Mouse (Mus musculus): ENCODE data around the gene Dpm2. TPM values are rescaled to one million over a fixed set of nuclear protein-coding genes. Genes with fewer than 3 reads are reported as not detected.

Dpm2 gene
- polyA plus RNA-seq, 1 experiment from 2014 or later: 105 TPM

DNA sequence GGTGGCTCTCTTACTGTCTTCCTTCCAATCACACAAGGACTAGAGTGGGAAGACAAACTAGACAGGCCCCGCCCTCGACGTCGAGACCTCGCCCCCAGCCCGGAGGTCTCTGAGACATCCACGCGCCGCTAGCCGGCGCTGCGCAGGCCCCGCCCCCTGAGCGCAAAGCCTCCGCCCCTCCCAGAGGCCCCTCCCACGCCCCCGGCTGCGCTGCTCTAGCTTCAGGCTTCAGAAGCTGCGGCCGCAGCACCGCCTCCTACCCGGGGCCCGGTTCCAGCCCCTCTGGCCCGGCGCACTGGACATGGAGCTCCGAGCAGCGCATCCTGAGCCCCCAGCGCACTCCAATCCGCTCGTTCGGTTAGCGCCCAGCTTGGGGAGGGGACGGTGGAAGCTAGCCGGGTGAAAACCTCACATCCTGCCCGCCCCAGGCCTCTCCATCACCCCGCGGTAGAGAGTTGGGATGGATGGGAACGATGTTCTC lies 16.3 kb downstream of the Dpm2 start, which contains the start of gene St6galnac4:
TSS of gene St6galnac4 (plus strand) at position 225 of the 481 bp plus-strand sequence.
- 0 out of 2 replicates have a peak, but pooled peaks cover 3% of the 10 kb centered on the region for H3K27me3 ChIP-seq (ENCODE audit: control insufficient read depth, insufficient read depth, low read length)
- no peaks in the 10 kb centered on the region for H3K9me3 ChIP-seq (ENCODE audit: control insufficient read depth, low read length)
- peak within 1 kb of the TSS; percentile 61 for H3K9ac ChIP-seq (ENCODE audit: low read depth, low read length)
- H3K36me3 ChIP-seq (ENCODE audit: control insufficient read depth, insufficient read depth, low read length): no peaks in the 10 kb centered on the region
- peak within 1 kb of the TSS; percentile 50 for H3K4me3 ChIP-seq (ENCODE audit: low read length)
- under 1% methylated on average over 38 of the region's 38 CpGs for WGBS
- H3K27ac ChIP-seq (ENCODE audit: low read depth, low read length): 0 out of 2 replicates have a peak within 1 kb of the TSS, but pooled peaks have one; percentile 12
- ATAC-seq (ENCODE audit: low FRiP score, low TSS enrichment): peak; percentile 89
- H3K4me2 ChIP-seq (replicated peaks; ENCODE audit: low read depth, low read length): peak within 1 kb of the TSS; percentile 62
- H3K4me1 ChIP-seq (ENCODE audit: control insufficient read depth, insufficient read depth, low read length): peaks cover 12% of the 10 kb centered on the region; the same call in 1 of the 2 replicates

DNA sequence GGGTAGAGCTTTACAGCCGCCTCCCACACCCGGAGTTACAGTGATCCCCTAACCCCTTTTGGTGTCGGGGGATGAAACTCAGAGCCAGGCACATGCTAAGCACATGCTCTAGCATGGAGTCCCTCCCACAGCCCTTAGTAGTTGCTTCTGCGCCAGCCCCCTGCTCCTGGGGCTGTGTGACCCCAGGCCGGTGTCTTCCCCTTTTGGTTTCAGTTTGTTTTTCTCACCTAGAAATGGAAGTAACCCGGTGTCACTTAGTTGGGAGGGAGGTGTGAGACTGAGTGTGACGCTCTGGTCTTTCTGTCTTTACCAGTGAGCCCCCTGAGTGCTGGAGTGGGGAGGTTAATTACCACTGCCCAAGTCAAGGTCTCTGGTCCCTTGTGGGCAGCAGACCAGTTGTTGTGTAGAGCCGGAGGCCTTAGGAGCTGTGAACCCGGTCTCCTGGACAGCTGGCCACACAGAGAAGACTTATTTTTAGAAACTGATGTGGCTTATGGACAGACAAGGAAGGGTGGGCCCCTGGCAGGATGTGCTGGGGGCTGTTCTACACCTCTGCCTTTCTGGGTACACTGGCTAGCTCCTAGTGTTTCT lies 17.2 kb downstream of the Dpm2 start:
- no peak for ATAC-seq (ENCODE audit: low FRiP score, low TSS enrichment)
- Histone ChIP-seq H3K9ac (ENCODE audit: low read depth, low read length) (peak overlapping the region; percentile 61), H3K36me3 (ENCODE audit: control insufficient read depth, insufficient read depth, low read length) (no peaks in the 10 kb centered on the region), H3K27me3 (ENCODE audit: control insufficient read depth, insufficient read depth, low read length) (0 out of 2 replicates have a peak, but pooled peaks cover 3% of the 10 kb centered on the region), H3K4me1 (ENCODE audit: control insufficient read depth, insufficient read depth, low read length) (peaks cover 12% of the 10 kb centered on the region; the same call in 1 of the 2 replicates), H3K4me2 (replicated peaks; ENCODE audit: low read depth, low read length) (peak overlapping the region; percentile 62), H3K4me3 (ENCODE audit: low read length) (peak overlapping the region; percentile 50), H3K9me3 (ENCODE audit: control insufficient read depth, low read length) (no peaks in the 10 kb centered on the region), H3K27ac (ENCODE audit: low read depth, low read length) (0 out of 2 replicates have a peak overlapping the region, but pooled peaks have one; percentile 2)
- 14% methylated on average over 9 of the region's 9 CpGs for WGBS

DNA sequence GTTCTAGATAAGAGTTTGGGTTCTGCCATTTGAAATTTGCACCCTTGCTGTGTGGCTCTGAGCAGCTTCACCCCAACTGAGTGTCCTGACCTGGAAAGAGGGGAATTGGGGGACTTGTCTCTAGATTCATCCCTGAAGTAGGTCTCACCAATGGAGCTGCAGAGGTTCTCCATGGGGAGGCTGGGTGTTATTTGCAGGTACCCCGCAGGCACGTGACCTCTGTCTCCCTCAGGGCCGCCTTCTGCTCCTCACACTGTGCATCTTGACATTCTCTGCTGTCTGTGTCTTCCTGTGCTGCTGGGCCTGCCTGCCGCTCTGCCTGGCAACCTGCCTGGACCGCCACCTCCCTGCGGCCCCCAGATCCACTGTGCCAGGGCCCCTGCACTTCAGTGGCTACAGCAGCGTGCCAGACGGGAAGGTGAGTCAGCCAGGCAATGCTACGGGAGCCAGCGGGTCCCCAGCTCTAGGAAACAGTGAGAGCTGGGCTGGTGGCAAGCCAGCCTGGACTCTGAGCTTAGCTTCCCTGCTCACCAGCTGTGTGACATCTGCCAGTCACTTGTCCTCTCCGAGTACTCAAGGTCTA lies 18.6 kb downstream of the Dpm2 start:
- H3K4me3 ChIP-seq (ENCODE audit: low read length): no peak overlapping the region
- peaks cover 6% of the 10 kb centered on the region; the same call in 1 of the 2 replicates for H3K36me3 ChIP-seq (ENCODE audit: control insufficient read depth, insufficient read depth, low read length)
- H3K4me2 ChIP-seq (replicated peaks; ENCODE audit: low read depth, low read length): no peak overlapping the region
- H3K4me1 ChIP-seq (ENCODE audit: control insufficient read depth, insufficient read depth, low read length): peaks cover 12% of the 10 kb centered on the region; the same call in 1 of the 2 replicates
- H3K27me3 ChIP-seq (ENCODE audit: control insufficient read depth, insufficient read depth, low read length): no peaks in the 10 kb centered on the region
- no peaks in the 10 kb centered on the region for H3K9me3 ChIP-seq (ENCODE audit: control insufficient read depth, low read length)
- WGBS: 71% methylated on average over 11 of the region's 11 CpGs
- no peak overlapping the region for H3K27ac ChIP-seq (ENCODE audit: low read depth, low read length)
- no peak for ATAC-seq (ENCODE audit: low FRiP score, low TSS enrichment)
- no peak overlapping the region for H3K9ac ChIP-seq (ENCODE audit: low read depth, low read length)

DNA sequence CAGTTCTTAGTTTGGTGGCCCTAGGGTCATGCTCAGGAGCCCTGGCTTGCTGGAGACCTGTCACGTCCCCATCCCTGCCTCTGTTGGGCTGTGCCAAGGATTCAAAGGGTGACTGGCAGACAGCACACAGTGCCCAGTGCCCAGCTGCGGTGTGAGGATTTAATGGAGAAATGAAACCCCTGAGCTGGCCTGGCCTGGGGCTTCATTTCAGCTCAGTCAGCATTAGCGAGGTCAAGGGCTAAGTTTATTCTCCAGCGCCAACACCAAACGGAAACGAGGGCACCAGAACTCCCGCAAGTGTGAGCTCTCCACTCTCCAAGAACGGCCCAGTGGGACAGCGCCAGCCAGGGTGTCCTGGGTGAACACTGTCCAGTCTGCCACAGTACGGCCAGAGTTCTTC lies 19.6 kb downstream of the Dpm2 start:
- Histone ChIP-seq H3K27ac (ENCODE audit: low read depth, low read length) (no peak overlapping the region), H3K27me3 (ENCODE audit: control insufficient read depth, insufficient read depth, low read length) (no peaks in the 10 kb centered on the region), H3K4me2 (replicated peaks; ENCODE audit: low read depth, low read length) (no peak overlapping the region), H3K9me3 (ENCODE audit: control insufficient read depth, low read length) (no peaks in the 10 kb centered on the region), H3K4me3 (ENCODE audit: low read length) (no peak overlapping the region), H3K9ac (ENCODE audit: low read depth, low read length) (no peak overlapping the region; the same call in 1 of the 2 replicates), H3K36me3 (ENCODE audit: control insufficient read depth, insufficient read depth, low read length) (peaks cover 11% of the 10 kb centered on the region; the same call in 1 of the 2 replicates), H3K4me1 (ENCODE audit: control insufficient read depth, insufficient read depth, low read length) (peaks cover 12% of the 10 kb centered on the region; the same call in 1 of the 2 replicates)
- 44% methylated on average over 10 of the region's 10 CpGs for WGBS
- ATAC-seq (ENCODE audit: low FRiP score, low TSS enrichment): no peak

DNA sequence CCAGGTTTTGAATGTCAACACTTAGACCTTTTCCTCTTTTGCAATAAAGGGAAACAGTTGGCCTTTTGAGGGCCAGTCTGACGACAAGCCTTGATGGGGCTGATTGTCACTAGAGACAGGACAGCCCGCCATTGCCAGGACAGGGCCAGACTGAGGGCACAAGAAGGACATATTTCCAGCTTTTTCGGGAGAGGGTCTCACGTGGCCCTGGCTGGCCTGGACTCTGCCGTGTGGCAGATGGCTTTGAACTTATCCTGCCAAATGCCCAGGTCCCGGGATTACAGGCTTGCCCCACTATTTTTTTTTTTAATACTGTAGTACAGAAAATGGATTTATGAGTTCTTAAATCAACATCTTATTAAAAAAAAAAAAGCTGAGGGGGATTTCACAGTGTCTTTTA lies 20.6 kb downstream of the Dpm2 start:
- ATAC-seq (ENCODE audit: low FRiP score, low TSS enrichment): no peak
- 62% methylated on average over 6 of the region's 6 CpGs for WGBS

DNA sequence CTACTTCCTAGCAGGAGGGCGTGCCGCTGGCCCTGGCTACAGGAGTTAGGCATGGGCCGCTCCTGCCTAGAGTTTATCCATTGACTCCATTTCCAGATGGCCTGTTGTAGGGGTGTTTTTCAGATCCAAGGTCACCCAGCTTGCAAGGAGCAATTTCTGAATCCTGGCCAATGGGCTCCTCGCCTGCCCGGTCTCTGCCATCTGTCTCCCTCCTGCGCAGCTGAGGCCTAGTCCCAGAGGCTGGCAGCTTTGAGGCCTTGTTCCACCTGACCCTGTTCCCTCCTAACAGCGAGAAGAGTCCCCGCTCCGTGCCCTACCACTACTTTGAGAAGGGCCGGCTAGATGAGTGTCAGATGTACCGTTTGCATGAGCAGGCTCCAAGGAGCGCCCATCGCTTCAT lies 26.1 kb downstream of the Dpm2 start:
- H3K4me1 ChIP-seq (ENCODE audit: control insufficient read depth, insufficient read depth, low read length): 0 out of 2 replicates have a peak, but pooled peaks cover 3% of the 10 kb centered on the region
- H3K9ac ChIP-seq (ENCODE audit: low read depth, low read length): no peak overlapping the region
- H3K27ac ChIP-seq (ENCODE audit: low read depth, low read length): no peak overlapping the region
- no peaks in the 10 kb centered on the region for H3K27me3 ChIP-seq (ENCODE audit: control insufficient read depth, insufficient read depth, low read length)
- no peaks in the 10 kb centered on the region for H3K9me3 ChIP-seq (ENCODE audit: control insufficient read depth, low read length)
- H3K4me2 ChIP-seq (replicated peaks; ENCODE audit: low read depth, low read length): no peak overlapping the region
- H3K4me3 ChIP-seq (ENCODE audit: low read length): no peak overlapping the region
- 92% methylated on average over 13 of the region's 13 CpGs for WGBS
- no peak for ATAC-seq (ENCODE audit: low FRiP score, low TSS enrichment)
- peaks cover 24% of the 10 kb centered on the region; the same call in 1 of the 2 replicates for H3K36me3 ChIP-seq (ENCODE audit: control insufficient read depth, insufficient read depth, low read length)

More for the DNA sequence above, 20.6 kb downstream of the Dpm2 start:
- Histone ChIP-seq H3K27me3 (ENCODE audit: control insufficient read depth, insufficient read depth, low read length) (no peaks in the 10 kb centered on the region), H3K27ac (ENCODE audit: low read depth, low read length) (no peak overlapping the region), H3K36me3 (ENCODE audit: control insufficient read depth, insufficient read depth, low read length) (peaks cover 11% of the 10 kb centered on the region; the same call in 1 of the 2 replicates), H3K9me3 (ENCODE audit: control insufficient read depth, low read length) (no peaks in the 10 kb centered on the region), H3K4me1 (ENCODE audit: control insufficient read depth, insufficient read depth, low read length) (peaks cover 12% of the 10 kb centered on the region; the same call in 1 of the 2 replicates), H3K4me3 (ENCODE audit: low read length) (no peak overlapping the region), H3K9ac (ENCODE audit: low read depth, low read length) (no peak overlapping the region), H3K4me2 (replicated peaks; ENCODE audit: low read depth, low read length) (no peak overlapping the region)

DNA sequence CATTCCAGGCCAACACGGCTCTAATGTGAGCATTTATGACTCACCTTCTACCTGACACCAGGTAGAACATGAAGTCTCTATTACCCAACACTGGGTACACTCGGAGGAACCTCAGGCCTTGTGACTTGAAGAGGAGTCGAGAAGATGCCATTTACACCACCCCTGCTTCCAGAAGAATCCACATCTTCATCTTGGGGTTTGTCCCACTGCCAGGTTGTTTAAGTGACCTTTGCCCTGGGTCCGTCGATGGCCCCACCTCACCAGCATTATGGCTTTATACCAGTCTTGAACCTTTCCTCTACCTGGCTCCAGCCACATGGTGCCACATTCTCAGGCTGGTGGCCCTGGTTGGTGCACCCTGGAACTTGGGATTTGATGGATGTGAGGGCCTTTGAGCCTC lies 26.6 kb downstream of the Dpm2 start:
- Histone ChIP-seq H3K4me3 (ENCODE audit: low read length) (no peak overlapping the region), H3K9me3 (ENCODE audit: control insufficient read depth, low read length) (no peaks in the 10 kb centered on the region), H3K27me3 (ENCODE audit: control insufficient read depth, insufficient read depth, low read length) (no peaks in the 10 kb centered on the region), H3K27ac (ENCODE audit: low read depth, low read length) (no peak overlapping the region), H3K4me2 (replicated peaks; ENCODE audit: low read depth, low read length) (no peak overlapping the region), H3K9ac (ENCODE audit: low read depth, low read length) (no peak overlapping the region), H3K4me1 (ENCODE audit: control insufficient read depth, insufficient read depth, low read length) (0 out of 2 replicates have a peak, but pooled peaks cover 3% of the 10 kb centered on the region), H3K36me3 (ENCODE audit: control insufficient read depth, insufficient read depth, low read length) (peaks cover 24% of the 10 kb centered on the region; the same call in 1 of the 2 replicates)
- WGBS: 82% methylated on average over 5 of the region's 5 CpGs
- no peak for ATAC-seq (ENCODE audit: low FRiP score, low TSS enrichment)

DNA sequence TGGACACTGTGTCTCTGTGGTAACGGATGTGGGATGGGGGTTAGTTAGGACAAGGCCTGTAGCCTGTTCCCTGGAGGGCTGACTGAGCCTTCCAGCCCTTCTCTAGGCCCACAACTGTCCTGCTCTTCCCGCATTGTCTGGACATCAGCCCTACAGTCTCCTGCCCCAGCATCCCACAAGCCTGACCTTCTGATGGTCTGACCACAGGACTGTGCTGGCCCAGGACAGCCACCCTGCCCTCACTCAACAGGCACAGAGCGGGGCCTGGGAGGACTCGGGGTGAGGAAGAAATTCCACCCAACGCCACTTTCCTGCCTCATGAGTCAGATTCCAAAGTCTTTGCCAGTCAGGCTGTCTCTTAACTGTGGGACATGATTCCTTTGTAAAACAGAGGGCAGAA lies 27.0 kb downstream of the Dpm2 start:
- Histone ChIP-seq H3K36me3 (ENCODE audit: control insufficient read depth, insufficient read depth, low read length) (peaks cover 24% of the 10 kb centered on the region; the same call in 1 of the 2 replicates), H3K4me2 (replicated peaks; ENCODE audit: low read depth, low read length) (no peak overlapping the region), H3K27me3 (ENCODE audit: control insufficient read depth, insufficient read depth, low read length) (no peaks in the 10 kb centered on the region), H3K9me3 (ENCODE audit: control insufficient read depth, low read length) (no peaks in the 10 kb centered on the region), H3K27ac (ENCODE audit: low read depth, low read length) (no peak overlapping the region), H3K4me3 (ENCODE audit: low read length) (no peak overlapping the region), H3K4me1 (ENCODE audit: control insufficient read depth, insufficient read depth, low read length) (0 out of 2 replicates have a peak, but pooled peaks cover 3% of the 10 kb centered on the region), H3K9ac (ENCODE audit: low read depth, low read length) (no peak overlapping the region)
- no peak for ATAC-seq (ENCODE audit: low FRiP score, low TSS enrichment)
- WGBS: 94% methylated on average over 5 of the region's 5 CpGs

DNA sequence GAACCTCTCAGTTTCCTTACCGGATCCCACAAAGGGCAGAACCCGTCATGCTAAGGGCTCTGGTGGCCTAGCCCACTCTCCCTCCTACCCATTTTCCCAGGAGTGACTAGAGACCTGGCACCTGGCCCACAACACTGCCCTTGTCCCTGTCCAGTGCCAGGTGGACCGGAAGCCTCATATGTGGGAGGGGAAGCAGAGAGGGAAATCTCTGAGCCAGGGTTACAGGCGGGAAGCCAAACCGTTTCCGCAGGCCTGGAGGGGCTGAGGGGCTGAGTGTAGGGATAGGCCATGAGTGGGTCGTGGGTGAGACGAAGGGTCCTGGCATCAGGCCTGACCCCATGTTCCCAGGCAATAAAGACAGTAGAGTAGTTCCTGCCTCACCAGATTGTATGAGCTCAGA lies 27.8 kb downstream of the Dpm2 start:
- H3K4me3 ChIP-seq (ENCODE audit: low read length): no peak overlapping the region
- H3K27ac ChIP-seq (ENCODE audit: low read depth, low read length): no peak overlapping the region
- peaks cover 24% of the 10 kb centered on the region; the same call in 1 of the 2 replicates for H3K36me3 ChIP-seq (ENCODE audit: control insufficient read depth, insufficient read depth, low read length)
- ATAC-seq (ENCODE audit: low FRiP score, low TSS enrichment): no peak
- 83% methylated on average over 8 of the region's 8 CpGs for WGBS
- no peak overlapping the region for H3K4me2 ChIP-seq (replicated peaks; ENCODE audit: low read depth, low read length)
- no peaks in the 10 kb centered on the region for H3K9me3 ChIP-seq (ENCODE audit: control insufficient read depth, low read length)
- 0 out of 2 replicates have a peak, but pooled peaks cover 3% of the 10 kb centered on the region for H3K4me1 ChIP-seq (ENCODE audit: control insufficient read depth, insufficient read depth, low read length)
- no peaks in the 10 kb centered on the region for H3K27me3 ChIP-seq (ENCODE audit: control insufficient read depth, insufficient read depth, low read length)
- H3K9ac ChIP-seq (ENCODE audit: low read depth, low read length): no peak overlapping the region

Data from kidney, embryonic 14.5 days (tissue).